10 mouse cellular contexts compared by ENCODE assay signal in genomic region chr1:23321331-23321851, GRCm38 (mm10).
DNase-seq lines count a peak whose midpoint lies in the region; ATAC-seq and TF ChIP-seq lines count a peak whose summit lies in the region.
"Had no signal": no experiment of that assay in that cellular context is flagged by ENCODE, and none has a peak within 500 bp of the region (broad histone marks: within the 10 kb centered on the region; RNA-seq: fewer than 3 reads in every experiment).

No protein-coding gene starts in this region.

- 21% methylated on average over 10 of the region's 10 CpGs for WGBS in heart, embryonic 15.5 days
- WGBS in neural tube, embryonic 15.5 days, result 38% methylated on average over 10 of the region's 10 CpGs

- H3K9ac ChIP-seq in heart, embryonic 15.5 days, result no peak overlapping the region
- H3K9ac ChIP-seq in neural tube, embryonic 15.5 days (replicated peaks), result no peak overlapping the region
- H3K9ac ChIP-seq: neural tube, embryonic 12.5 days had no signal

- ATAC-seq in heart, embryonic 15.5 days (replicated peaks; ENCODE audit: insufficient number of reproducible peaks, insufficient read depth, low FRiP score, low read depth), result peak; percentile 72
- peak; percentile 17; the same call in 1 of the 2 replicates for ATAC-seq in neural tube, embryonic 15.5 days (ENCODE audit: low FRiP score)
- ATAC-seq: Patski had no signal

- H3K9me3 ChIP-seq in heart, embryonic 15.5 days (replicated peaks), result no peaks in the 10 kb centered on the region
- H3K9me3 ChIP-seq in neural tube, embryonic 15.5 days (replicated peaks), result no peaks in the 10 kb centered on the region
- H3K9me3 ChIP-seq: neural tube, embryonic 12.5 days had no signal

- H3K4me1 ChIP-seq in heart, embryonic 15.5 days (replicated peaks), result peaks cover 6% of the 10 kb centered on the region
- 0 out of 2 replicates have a peak, but pooled peaks cover 4% of the 10 kb centered on the region for H3K4me1 ChIP-seq in neural tube, embryonic 15.5 days
- H3K4me1 ChIP-seq: neural tube, embryonic 12.5 days had no signal

- peak overlapping the region; percentile 44 for H3K4me3 ChIP-seq in layer of hippocampus, adult 2 months
- peak overlapping the region; percentile 30 for H3K4me3 ChIP-seq in heart, embryonic 15.5 days
- H3K4me3 ChIP-seq in neural tube, embryonic 15.5 days (replicated peaks), result 0 out of 2 replicates have a peak overlapping the region, but pooled peaks have one; percentile 3
- H3K4me3 ChIP-seq: neural tube, embryonic 12.5 days had no signal

- H3K27ac ChIP-seq in layer of hippocampus, adult 2 months, result peak overlapping the region; percentile 59; the same call in 1 of the 2 replicates
- peak overlapping the region; percentile 28 for H3K27ac ChIP-seq in heart, embryonic 15.5 days
- H3K27ac ChIP-seq in neural tube, embryonic 15.5 days (replicated peaks), result no peak overlapping the region
- H3K27ac ChIP-seq: neural tube, embryonic 12.5 days had no signal

- H3K4me2 ChIP-seq in heart, embryonic 15.5 days, result peak overlapping the region; percentile 49
- H3K4me2 ChIP-seq in neural tube, embryonic 15.5 days, result peak overlapping the region; percentile 37
- H3K4me2 ChIP-seq: neural tube, embryonic 12.5 days had no signal

- TF ChIP-seq CTCF in layer of hippocampus, adult 2 months (conservative IDR thresholded peaks at IDR 0.05), result no peak

- no peaks in the 10 kb centered on the region for H3K27me3 ChIP-seq in heart, embryonic 15.5 days
- no peaks in the 10 kb centered on the region for H3K27me3 ChIP-seq in neural tube, embryonic 15.5 days (replicated peaks)
- H3K27me3 ChIP-seq: neural tube, embryonic 12.5 days had no signal

- peak in 1 of 2 experiments; percentile 9 for DNase-seq in layer of hippocampus, adult 2 months (ENCODE audit: low spot score in 2 of 2)
- DNase-seq in layer of hippocampus, adult 9-11 months, result no peak
- DNase-seq in cerebellum, postnatal 10 days, result peak; percentile 67 to 70
- peak; percentile 23 to 32 for DNase-seq in kidney, postnatal 25 days
- no peak for DNase-seq in right cerebral cortex, adult 2 months (ENCODE audit: low spot score in 2 of 2)
- DNase-seq in left cerebral cortex, adult 9 months (ENCODE audit: low spot score in 2 of 2), result no peak

- H3K36me3 ChIP-seq in heart, embryonic 15.5 days, result no peaks in the 10 kb centered on the region
- H3K36me3 ChIP-seq in neural tube, embryonic 15.5 days, result no peaks in the 10 kb centered on the region
- H3K36me3 ChIP-seq: neural tube, embryonic 12.5 days had no signal

Comparison
In these comparisons a context has a peak if more than half of its experiments do, and no peak if none do; other contexts are left out.
1. DNase-seq: peak in cerebellum, postnatal 10 days (2 of 2) and kidney, postnatal 25 days (2 of 2); none in layer of hippocampus, adult 9-11 months (single experiment), right cerebral cortex, adult 2 months (0 of 2) and left cerebral cortex, adult 9 months (0 of 2).
2. Peak in every context shown above with its lines, with median percentiles within 50 percentile points of each other: H3K4me3 ChIP-seq.